Mouse (Mus musculus): Measurements from ENCODE around the gene Hnrnpf. TPM values are rescaled to one million over a fixed set of nuclear protein-coding genes. Genes with fewer than 3 reads are reported as not detected.

Hnrnpf gene
- polyA plus RNA-seq, 1 experiment from 2014 or later: 545 TPM

DNA sequence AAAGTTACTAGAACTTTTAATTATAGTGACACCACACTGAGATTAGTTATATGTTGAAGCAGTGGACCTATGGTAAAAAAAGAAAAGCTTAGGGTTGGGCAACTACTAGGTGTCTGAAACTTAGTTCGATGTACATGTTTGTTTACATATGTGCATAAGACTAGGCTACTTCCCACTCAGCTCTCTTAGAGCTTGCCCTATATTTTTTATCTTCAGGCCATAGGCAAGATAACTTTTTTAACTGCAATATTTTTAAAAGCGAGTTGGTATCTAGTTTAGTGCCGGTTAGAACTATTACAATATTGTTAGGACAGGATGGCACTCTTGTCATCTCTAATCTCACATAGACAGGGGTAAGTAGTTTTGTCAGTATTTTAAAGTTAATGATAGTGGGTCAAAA is 21.9 kb downstream of the Hnrnpf start:
- no peaks in the 10 kb centered on the region for H3K27me3 ChIP-seq (replicated peaks)
- no peak overlapping the region for H3K4me2 ChIP-seq
- 83% methylated on average over 3 of the region's 3 CpGs for WGBS
- peaks cover 23% of the 10 kb centered on the region for H3K4me1 ChIP-seq (replicated peaks)
- no peaks in the 10 kb centered on the region for H3K9me3 ChIP-seq (replicated peaks)
- H3K4me3 ChIP-seq: no peak overlapping the region
- peaks cover 39% of the 10 kb centered on the region for H3K36me3 ChIP-seq
- no peak overlapping the region for H3K27ac ChIP-seq (ENCODE audit: poor library complexity, severe bottlenecking)
- ATAC-seq (ENCODE audit: insufficient number of reproducible peaks, low FRiP score): no peak
- H3K9ac ChIP-seq: no peak overlapping the region

DNA sequence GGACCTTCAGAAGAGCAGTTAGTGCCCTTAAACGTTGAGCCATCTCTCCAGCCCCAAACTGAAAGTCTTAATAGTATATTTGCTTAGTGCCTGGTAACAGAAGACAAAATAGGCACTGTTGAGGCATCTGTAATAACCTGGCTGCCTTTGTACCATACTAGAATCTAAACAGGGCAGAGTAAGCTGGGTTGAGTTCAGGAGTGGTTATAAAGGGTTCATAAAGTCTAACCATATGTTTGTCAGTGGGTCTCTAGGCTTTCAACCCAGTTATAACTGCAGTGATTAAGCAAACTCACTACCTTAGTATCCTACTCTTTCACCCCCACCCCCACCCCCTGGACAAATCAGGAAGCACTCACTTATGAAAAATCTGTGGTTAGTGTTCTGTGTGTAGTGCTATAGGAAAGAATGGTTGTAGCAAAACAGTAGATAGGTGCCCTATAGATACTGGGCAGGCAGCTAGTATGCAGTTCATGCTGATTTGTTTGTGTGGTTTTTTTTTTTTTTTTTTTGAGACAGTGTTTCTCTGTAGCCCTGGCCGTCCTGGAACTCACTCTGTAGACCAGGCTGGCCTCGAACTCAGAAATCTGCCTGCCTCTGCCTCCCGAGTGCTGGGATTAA is 26.9 kb downstream of the Hnrnpf start:
- no peaks in the 10 kb centered on the region for H3K9me3 ChIP-seq (replicated peaks)
- 73% methylated on average over 4 of the region's 4 CpGs for WGBS
- H3K4me3 ChIP-seq: no peak overlapping the region
- H3K36me3 ChIP-seq: peaks cover 51% of the 10 kb centered on the region
- H3K4me1 ChIP-seq (replicated peaks): peaks cover 3% of the 10 kb centered on the region
- H3K27ac ChIP-seq (ENCODE audit: poor library complexity, severe bottlenecking): no peak overlapping the region
- no peak overlapping the region for H3K4me2 ChIP-seq
- no peaks in the 10 kb centered on the region for H3K27me3 ChIP-seq (replicated peaks)
- no peak for ATAC-seq (ENCODE audit: insufficient number of reproducible peaks, low FRiP score)
- H3K9ac ChIP-seq: no peak overlapping the region

DNA sequence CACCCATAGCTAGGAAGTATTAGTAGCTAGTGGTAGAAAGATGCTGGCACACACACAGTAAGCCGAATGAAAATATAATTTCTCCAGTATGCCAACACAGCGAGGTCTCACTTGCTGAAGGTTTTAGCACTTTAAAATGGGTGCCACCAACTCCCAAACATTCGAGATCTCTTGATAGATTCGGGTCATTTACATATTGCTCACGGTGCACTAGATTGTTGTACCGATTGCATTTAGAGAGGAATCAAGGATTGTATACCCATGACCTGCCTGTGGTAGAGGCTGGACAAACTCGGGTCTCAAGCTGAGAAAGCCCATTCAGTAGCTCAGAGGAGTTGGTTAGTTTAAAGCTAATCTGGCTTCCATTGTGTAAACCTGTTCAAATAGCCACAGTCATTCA is 27.8 kb downstream of the Hnrnpf start:
- H3K4me2 ChIP-seq: no peak overlapping the region
- peaks cover 47% of the 10 kb centered on the region for H3K36me3 ChIP-seq
- no peak overlapping the region for H3K9ac ChIP-seq
- peaks cover 11% of the 10 kb centered on the region for H3K4me1 ChIP-seq (replicated peaks)
- no peaks in the 10 kb centered on the region for H3K9me3 ChIP-seq (replicated peaks)
- WGBS: 86% methylated on average over 7 of the region's 7 CpGs
- H3K27me3 ChIP-seq (replicated peaks): no peaks in the 10 kb centered on the region
- H3K4me3 ChIP-seq: no peak overlapping the region
- H3K27ac ChIP-seq (ENCODE audit: poor library complexity, severe bottlenecking): no peak overlapping the region
- ATAC-seq (ENCODE audit: insufficient number of reproducible peaks, low FRiP score): no peak

DNA sequence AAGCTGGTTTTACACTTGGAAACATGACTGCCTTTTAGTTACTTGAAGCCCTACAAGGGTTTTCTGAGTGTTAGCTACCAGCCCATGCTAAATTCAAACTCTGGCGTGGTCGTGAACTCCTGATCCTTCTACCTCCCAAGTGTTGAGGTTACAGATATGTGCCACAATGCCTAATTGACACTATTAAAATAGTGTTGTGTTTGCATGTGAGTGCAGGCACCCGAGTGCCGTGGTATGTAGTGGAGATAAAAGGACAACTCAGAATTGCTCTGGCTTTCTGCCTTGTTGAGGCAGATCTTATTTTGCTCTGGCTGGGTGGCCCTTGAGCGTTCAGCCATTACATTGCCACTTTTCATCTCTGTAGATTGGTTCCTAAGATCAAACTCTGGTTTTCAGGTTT is 28.6 kb downstream of the Hnrnpf start:
- Histone ChIP-seq H3K4me1 (replicated peaks) (peaks cover 12% of the 10 kb centered on the region), H3K9ac (no peak overlapping the region), H3K27me3 (replicated peaks) (no peaks in the 10 kb centered on the region), H3K27ac (ENCODE audit: poor library complexity, severe bottlenecking) (no peak overlapping the region), H3K4me2 (no peak overlapping the region), H3K36me3 (peaks cover 45% of the 10 kb centered on the region), H3K9me3 (replicated peaks) (no peaks in the 10 kb centered on the region), H3K4me3 (no peak overlapping the region)
- WGBS: 72% methylated on average over 5 of the region's 5 CpGs
- ATAC-seq (ENCODE audit: insufficient number of reproducible peaks, low FRiP score): no peak

DNA sequence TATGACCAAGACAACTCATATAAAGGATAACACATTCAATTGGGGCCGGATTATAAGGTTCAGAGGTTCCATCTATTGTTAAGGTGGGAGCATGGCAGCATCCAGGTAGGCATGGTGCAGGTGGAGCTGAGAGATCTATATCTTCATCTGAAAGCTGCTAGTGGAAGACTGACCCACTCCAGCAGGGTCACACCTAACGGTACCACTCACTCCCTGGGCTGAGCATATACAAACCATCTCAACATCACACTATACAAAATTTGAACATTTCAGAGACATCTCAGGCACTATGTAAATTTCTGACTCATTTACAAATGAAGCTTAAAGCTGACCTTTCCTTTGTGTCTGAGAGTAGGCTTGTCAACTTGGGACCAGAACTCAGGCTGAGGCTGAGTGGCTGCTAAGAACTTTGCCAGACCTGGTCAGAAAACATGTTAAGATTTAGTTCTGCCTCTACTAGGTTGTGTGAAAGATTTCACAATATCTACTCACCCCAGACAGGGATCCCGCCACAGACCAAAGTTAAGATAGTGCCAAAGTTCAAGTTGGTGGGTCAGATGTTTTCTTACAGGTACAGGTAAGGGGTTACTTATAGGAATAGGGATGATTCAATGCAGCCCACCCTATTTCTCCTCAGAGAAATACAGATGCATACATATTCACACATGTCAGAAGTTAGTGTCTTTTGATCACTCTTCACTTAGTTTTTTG is 30.0 kb downstream of the Hnrnpf start:
- no peaks in the 10 kb centered on the region for H3K27me3 ChIP-seq (replicated peaks)
- H3K4me2 ChIP-seq: no peak overlapping the region
- H3K9me3 ChIP-seq (replicated peaks): no peaks in the 10 kb centered on the region
- H3K4me3 ChIP-seq: no peak overlapping the region
- peaks cover 45% of the 10 kb centered on the region for H3K36me3 ChIP-seq
- H3K9ac ChIP-seq: no peak overlapping the region
- 91% methylated on average over 3 of the region's 3 CpGs for WGBS
- H3K4me1 ChIP-seq (replicated peaks): peaks cover 12% of the 10 kb centered on the region
- H3K27ac ChIP-seq (ENCODE audit: poor library complexity, severe bottlenecking): no peak overlapping the region
- no peak for ATAC-seq (ENCODE audit: insufficient number of reproducible peaks, low FRiP score)

DNA sequence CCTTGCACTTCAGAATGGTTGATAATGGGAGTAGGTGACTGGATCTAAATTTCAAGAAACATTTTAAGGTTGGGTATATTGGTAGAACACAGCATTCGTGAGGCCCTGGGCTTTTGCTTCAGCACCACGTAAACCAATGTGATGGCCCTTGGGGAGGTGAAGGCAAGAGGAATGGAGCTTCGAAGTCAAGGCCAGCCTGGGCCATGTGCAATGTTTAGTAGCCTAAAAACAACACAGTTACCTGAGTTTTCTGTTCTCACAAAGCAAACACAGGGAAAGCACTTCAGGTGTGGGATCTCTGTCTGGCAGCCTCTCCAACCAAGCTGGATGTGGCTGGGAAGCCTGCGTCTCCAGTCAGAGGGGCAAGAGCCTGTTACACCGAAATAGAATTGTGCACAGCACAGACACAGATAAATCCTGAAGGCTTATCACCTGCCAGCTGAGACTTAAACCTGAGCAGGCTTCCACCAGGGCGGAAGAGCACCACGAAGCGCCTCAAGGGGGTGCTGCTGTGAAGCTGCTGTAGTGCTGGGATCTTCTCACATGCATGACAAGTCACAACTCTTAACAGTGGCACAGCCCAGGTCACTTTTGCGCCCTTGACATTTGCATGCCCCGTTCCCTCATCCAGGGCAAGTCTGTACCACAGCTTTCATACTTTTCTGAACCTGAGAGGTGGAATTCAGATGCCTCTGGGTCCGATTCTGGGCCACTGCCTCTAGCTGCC is 32.4 kb downstream of the Hnrnpf start:
- H3K4me3 ChIP-seq: no peak overlapping the region
- no peaks in the 10 kb centered on the region for H3K27me3 ChIP-seq (replicated peaks)
- H3K36me3 ChIP-seq: peaks cover 27% of the 10 kb centered on the region
- no peak overlapping the region for H3K4me2 ChIP-seq
- H3K27ac ChIP-seq (ENCODE audit: poor library complexity, severe bottlenecking): no peak overlapping the region
- no peaks in the 10 kb centered on the region for H3K9me3 ChIP-seq (replicated peaks)
- H3K4me1 ChIP-seq (replicated peaks): peaks cover 12% of the 10 kb centered on the region
- no peak overlapping the region for H3K9ac ChIP-seq
- 42% methylated on average over 11 of the region's 11 CpGs for WGBS
- 0 out of 2 replicates have a peak, but pooled peaks have one; percentile 41 for ATAC-seq (ENCODE audit: insufficient number of reproducible peaks, low FRiP score)

DNA sequence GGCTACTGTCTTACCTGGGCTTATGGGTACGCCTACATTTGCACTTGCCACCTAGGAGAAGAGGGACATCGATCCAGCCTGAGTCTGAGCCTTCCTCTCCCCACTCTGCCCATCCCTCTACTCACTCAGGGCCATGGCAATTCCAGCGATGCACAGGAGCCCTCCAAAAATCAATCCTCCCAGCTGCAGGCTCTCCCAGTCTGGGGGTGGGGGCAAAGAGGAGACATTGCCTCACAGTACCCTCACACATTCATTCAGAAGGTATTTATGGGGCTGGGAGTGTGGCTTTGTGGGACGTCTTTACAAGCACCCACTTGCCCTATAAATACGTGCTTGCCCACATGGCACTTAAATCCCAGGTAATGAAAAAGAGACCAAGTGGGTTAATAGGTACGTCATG is 34.2 kb downstream of the Hnrnpf start:
- H3K9me3 ChIP-seq (replicated peaks): no peaks in the 10 kb centered on the region
- H3K4me2 ChIP-seq: no peak overlapping the region
- 80% methylated on average over 6 of the region's 6 CpGs for WGBS
- H3K27me3 ChIP-seq (replicated peaks): no peaks in the 10 kb centered on the region
- ATAC-seq (ENCODE audit: insufficient number of reproducible peaks, low FRiP score): no peak
- H3K27ac ChIP-seq (ENCODE audit: poor library complexity, severe bottlenecking): no peak overlapping the region
- no peak overlapping the region for H3K4me3 ChIP-seq
- peaks cover 10% of the 10 kb centered on the region for H3K36me3 ChIP-seq
- H3K9ac ChIP-seq: no peak overlapping the region
- H3K4me1 ChIP-seq (replicated peaks): peaks cover 12% of the 10 kb centered on the region

DNA sequence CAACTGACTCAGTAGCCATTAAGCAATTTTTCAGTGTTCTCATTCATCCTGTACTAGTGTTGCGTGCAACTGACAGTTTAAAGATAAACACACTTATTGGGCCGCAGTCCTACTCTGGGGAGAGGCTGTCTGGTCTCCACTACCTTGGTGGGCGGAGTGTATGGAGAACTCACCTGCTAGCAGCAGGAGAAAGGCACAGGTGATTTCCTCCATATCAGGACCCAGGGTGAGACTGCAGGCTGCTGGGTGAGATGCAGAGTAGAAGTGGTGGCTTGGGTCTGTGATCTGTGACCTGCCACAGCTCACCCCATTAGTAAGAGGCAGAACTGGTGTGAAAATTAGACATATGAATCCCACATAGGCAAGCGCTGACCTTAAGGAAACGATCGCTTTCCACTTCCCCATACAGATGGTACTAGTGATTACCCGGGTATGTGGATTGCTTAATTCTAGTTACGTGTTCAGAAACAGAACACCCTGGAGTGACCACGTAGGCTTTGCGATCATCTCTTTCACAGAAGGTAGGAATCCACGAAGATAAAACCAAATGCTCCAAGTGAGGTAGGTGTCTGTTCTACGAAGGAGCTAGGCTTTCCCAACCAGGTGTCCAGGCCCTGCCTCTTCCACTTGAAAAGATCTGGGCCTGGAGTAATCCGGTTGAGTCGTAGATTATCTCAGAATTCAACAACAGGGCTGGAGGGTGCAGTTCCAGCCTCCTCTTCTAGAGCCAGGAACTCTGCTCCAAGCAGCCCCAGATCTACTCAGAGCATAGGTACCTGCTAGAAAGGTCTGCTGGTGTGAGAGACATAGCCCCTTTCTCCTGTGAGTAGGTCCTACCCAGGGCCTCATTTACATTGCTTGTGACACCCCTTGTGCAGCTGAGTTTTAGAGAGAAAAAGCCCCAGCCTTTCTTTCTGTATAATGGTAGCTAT is 35.8 kb downstream of the Hnrnpf start:
- Histone ChIP-seq H3K4me3 (no peak overlapping the region), H3K9ac (no peak overlapping the region), H3K4me2 (no peak overlapping the region), H3K36me3 (0 out of 2 replicates have a peak, but pooled peaks cover 3% of the 10 kb centered on the region), H3K4me1 (replicated peaks) (peaks cover 12% of the 10 kb centered on the region), H3K9me3 (replicated peaks) (no peaks in the 10 kb centered on the region), H3K27ac (ENCODE audit: poor library complexity, severe bottlenecking) (no peak overlapping the region), H3K27me3 (replicated peaks) (no peaks in the 10 kb centered on the region)
- ATAC-seq (ENCODE audit: insufficient number of reproducible peaks, low FRiP score): no peak
- 86% methylated on average over 14 of the region's 14 CpGs for WGBS

DNA sequence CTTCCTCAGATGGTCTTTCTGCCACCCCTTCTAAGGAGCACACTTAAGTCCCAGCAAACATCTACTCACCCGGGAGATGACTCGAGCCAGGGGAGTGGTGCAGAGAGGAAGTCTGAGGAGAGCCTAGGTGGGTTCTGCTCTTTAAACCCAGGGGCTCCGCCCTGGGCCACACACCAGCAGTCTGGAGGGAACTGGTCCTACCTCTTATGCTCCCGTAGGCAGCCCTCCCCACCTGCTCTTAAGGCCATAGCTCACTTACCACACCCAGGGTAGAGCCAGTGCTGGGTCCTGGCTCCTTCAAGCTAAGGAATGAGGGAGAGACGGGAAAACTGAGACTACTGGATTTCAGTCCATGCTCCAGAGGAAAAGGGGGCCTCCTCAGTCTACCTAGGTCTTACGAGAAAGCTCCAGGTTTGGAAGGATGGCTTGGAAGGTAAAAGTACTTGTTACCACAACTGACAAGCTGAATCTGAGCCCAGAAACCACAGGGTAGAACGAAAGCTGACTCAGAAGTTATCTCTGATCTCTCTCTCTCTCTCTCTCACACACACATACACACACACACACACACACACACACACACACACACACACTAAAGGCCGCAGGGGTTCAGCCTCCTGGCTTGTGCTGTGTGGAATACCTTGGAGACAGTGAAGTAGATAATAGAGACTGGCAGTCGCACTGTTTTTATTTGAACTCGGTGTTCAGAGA is 37.3 kb downstream of the Hnrnpf start, which contains the start of gene Fxyd4:
Gene Fxyd4, minus strand, starts transcription at position 471 of the 711 bp plus-strand sequence.
- peaks cover 5% of the 10 kb centered on the region for H3K4me1 ChIP-seq (replicated peaks)
- no peaks in the 10 kb centered on the region for H3K27me3 ChIP-seq (replicated peaks)
- 76% methylated on average over 10 of the region's 10 CpGs for WGBS
- no peaks in the 10 kb centered on the region for H3K9me3 ChIP-seq (replicated peaks)
- H3K36me3 ChIP-seq: 0 out of 2 replicates have a peak, but pooled peaks cover 3% of the 10 kb centered on the region
- H3K9ac ChIP-seq: no peak within 1 kb of the TSS
- H3K27ac ChIP-seq (ENCODE audit: poor library complexity, severe bottlenecking): no peak within 1 kb of the TSS
- no peak within 1 kb of the TSS for H3K4me2 ChIP-seq
- no peak within 1 kb of the TSS for H3K4me3 ChIP-seq
- ATAC-seq (ENCODE audit: insufficient number of reproducible peaks, low FRiP score): no peak

DNA sequence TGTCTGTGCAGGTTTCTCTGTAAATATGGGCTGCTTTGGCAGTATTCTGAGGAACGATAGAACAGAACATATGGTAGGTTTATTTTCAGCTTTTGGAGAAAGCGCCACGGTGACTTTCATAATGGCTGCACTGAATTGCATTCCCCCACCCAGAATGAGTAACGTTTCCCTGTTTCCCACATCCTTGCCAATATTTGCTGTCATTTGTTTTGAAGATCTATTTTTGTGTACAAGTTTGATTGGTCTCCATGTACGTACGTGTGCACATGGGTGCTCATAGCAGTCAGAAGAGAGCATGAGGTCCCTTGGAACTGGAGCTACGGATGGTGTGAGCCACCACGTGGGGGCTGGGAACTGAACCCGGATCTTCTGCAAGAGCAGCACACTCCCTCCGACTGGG is 38.8 kb downstream of the Hnrnpf start:
- H3K9ac ChIP-seq: no peak overlapping the region
- ATAC-seq (ENCODE audit: insufficient number of reproducible peaks, low FRiP score): no peak
- WGBS: 84% methylated on average over 10 of the region's 10 CpGs
- H3K4me3 ChIP-seq: no peak overlapping the region
- no peak overlapping the region for H3K27ac ChIP-seq (ENCODE audit: poor library complexity, severe bottlenecking)
- H3K36me3 ChIP-seq: 0 out of 2 replicates have a peak, but pooled peaks cover 3% of the 10 kb centered on the region
- H3K27me3 ChIP-seq (replicated peaks): no peaks in the 10 kb centered on the region
- no peaks in the 10 kb centered on the region for H3K9me3 ChIP-seq (replicated peaks)
- no peaks in the 10 kb centered on the region for H3K4me1 ChIP-seq (replicated peaks)
- H3K4me2 ChIP-seq: no peak overlapping the region
